Mouse (Mus musculus): Measurements from ENCODE around the gene Mical3. TPM values are rescaled to one million over a fixed set of nuclear protein-coding genes. Genes with fewer than 3 reads are reported as not detected.

Mical3 gene
- polyA plus RNA-seq, 1 experiment = 10.3 TPM

DNA sequence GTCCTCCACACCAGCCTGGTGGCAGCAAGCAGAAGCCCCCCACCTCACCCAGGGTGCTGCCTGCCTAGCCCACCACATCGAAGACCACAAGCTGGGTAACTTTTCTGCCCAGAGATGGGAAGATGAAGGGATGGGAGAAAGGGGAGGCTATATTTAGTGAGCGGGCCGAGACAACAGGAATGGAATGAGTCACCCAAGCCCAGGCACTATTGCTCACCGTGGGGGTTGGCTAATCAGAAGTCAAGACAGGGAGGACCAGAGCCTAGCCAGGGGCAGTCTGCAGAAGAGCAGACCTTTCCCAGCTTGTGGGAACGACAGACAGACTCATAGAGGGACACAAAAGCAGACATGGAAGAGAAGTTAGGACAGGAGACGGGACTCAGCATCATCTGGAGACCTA lies 64.0 kb downstream of the Mical3 start:
- Histone ChIP-seq H3K36me3 (ENCODE audit: control insufficient read depth, insufficient read depth) (no peaks in the 10 kb centered on the region), H3K4me3 (ENCODE audit: insufficient read depth, poor library complexity, severe bottlenecking) (no peak overlapping the region), H3K79me2 (ENCODE audit: control insufficient read depth, insufficient read depth) (peaks cover 26% of the 10 kb centered on the region), H3ac (ENCODE audit: control insufficient read depth, insufficient read length, low read depth) (no peak overlapping the region), H3K27me3 (ENCODE audit: control insufficient read depth, insufficient read depth, insufficient read length) (no peaks in the 10 kb centered on the region), H3K79me3 (ENCODE audit: low read depth) (peaks cover 1% of the 10 kb centered on the region)
- TF ChIP-seq CEBPB (IDR thresholded peaks at IDR 0.05; ENCODE audit: low read depth) = peak; percentile 31
- TF ChIP-seq CTCF (IDR thresholded peaks at IDR 0.05; ENCODE audit: control insufficient read depth, insufficient read depth, insufficient read length) = no peak
- no peak for TF ChIP-seq MAX (IDR thresholded peaks at IDR 0.05)
- no peak for TF ChIP-seq MYOG (IDR thresholded peaks at IDR 0.05; ENCODE audit: control insufficient read depth, extremely low read depth, insufficient read length)

DNA sequence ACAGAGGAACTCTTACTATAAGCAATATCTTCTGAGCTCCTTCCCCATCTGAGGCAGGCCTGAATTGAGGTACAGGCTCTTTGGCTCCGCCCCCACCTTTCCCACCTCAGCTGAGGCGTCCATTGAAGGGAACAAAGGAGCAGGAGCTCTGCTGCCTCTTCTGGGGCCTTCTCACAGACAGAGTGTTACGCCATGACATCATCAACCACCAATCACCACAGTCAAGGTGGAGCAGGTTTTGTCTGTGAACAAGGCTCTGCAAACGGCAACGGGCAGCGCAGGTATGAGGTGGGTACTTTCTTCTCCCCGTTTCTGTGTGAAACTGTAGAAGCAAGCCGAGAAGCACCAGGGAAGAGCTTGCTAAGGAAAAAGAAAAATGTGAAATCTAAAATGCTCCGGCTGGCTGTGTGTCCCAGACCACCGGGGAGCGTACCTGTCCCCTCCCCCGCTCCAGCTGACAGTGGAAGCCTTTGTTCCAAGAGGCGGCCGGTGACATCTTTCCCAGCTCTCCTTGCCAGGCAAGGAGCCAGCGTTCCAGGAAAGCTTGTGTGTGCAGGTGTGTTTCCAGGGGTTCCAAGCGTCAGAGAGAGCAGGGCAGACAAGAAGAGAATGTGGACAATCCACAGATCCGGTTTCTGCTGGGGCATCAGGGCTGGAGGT lies 66.3 kb downstream of the Mical3 start:
- Histone ChIP-seq H3K79me2 (ENCODE audit: control insufficient read depth, insufficient read depth) (peaks cover 26% of the 10 kb centered on the region), H3K4me3 (ENCODE audit: insufficient read depth, poor library complexity, severe bottlenecking) (no peak overlapping the region), H3ac (ENCODE audit: control insufficient read depth, insufficient read length, low read depth) (no peak overlapping the region), H3K79me3 (ENCODE audit: low read depth) (no peaks in the 10 kb centered on the region), H3K36me3 (ENCODE audit: control insufficient read depth, insufficient read depth) (no peaks in the 10 kb centered on the region), H3K27me3 (ENCODE audit: control insufficient read depth, insufficient read depth, insufficient read length) (no peaks in the 10 kb centered on the region)
- TF ChIP-seq CEBPB (IDR thresholded peaks at IDR 0.05; ENCODE audit: low read depth) = no peak
- TF ChIP-seq FOSL1 (IDR thresholded peaks at IDR 0.05; ENCODE audit: insufficient read depth, low read length, poor library complexity, severe bottlenecking) = no peak
- TF ChIP-seq MYOD1 (IDR thresholded peaks at IDR 0.05; ENCODE audit: control insufficient read depth, insufficient read length, low read depth) = no peak
- TF ChIP-seq USF1 (IDR thresholded peaks at IDR 0.05; ENCODE audit: low read depth) = no peak
- no peak for TF ChIP-seq CTCF (IDR thresholded peaks at IDR 0.05; ENCODE audit: control insufficient read depth, insufficient read depth, insufficient read length)
- TF ChIP-seq MYOG (IDR thresholded peaks at IDR 0.05; ENCODE audit: control insufficient read depth, extremely low read depth, insufficient read length) = no peak
- no peak for TF ChIP-seq MAX (IDR thresholded peaks at IDR 0.05)

DNA sequence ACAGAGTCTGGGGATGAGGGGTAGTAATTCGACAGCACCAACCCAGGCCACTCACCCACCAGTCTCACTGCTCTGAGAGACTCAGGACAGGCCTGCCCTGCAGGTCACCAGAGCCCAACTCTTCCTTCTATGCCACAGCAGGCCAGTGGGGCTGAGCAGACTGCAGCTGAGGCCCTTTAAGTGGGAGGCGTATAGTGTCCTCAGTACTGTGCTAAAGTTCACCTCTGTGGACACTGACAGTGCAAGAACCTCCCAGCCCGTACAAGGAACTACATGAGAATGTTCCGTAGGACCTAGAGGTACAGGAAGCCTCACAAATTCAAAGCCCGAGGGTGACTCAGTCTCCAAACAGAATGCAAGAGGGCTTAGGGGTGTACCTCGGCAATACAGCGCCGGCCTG lies 67.0 kb downstream of the Mical3 start:
- H3K79me3 ChIP-seq (ENCODE audit: low read depth) = no peaks in the 10 kb centered on the region
- H3K27me3 ChIP-seq (ENCODE audit: control insufficient read depth, insufficient read depth, insufficient read length) = no peaks in the 10 kb centered on the region
- peaks cover 26% of the 10 kb centered on the region for H3K79me2 ChIP-seq (ENCODE audit: control insufficient read depth, insufficient read depth)
- no peaks in the 10 kb centered on the region for H3K36me3 ChIP-seq (ENCODE audit: control insufficient read depth, insufficient read depth)
- no peak overlapping the region for H3K4me3 ChIP-seq (ENCODE audit: insufficient read depth, poor library complexity, severe bottlenecking)
- TF ChIP-seq USF1 (IDR thresholded peaks at IDR 0.05; ENCODE audit: low read depth) (no peak), CEBPB (IDR thresholded peaks at IDR 0.05; ENCODE audit: low read depth) (no peak), MYOD1 (IDR thresholded peaks at IDR 0.05; ENCODE audit: control insufficient read depth, insufficient read length, low read depth) (no peak), MYOG (IDR thresholded peaks at IDR 0.05; ENCODE audit: control insufficient read depth, extremely low read depth, insufficient read length) (no peak), MAX (IDR thresholded peaks at IDR 0.05) (no peak), CTCF (IDR thresholded peaks at IDR 0.05; ENCODE audit: control insufficient read depth, insufficient read depth, insufficient read length) (no peak), FOSL1 (IDR thresholded peaks at IDR 0.05; ENCODE audit: insufficient read depth, low read length, poor library complexity, severe bottlenecking) (no peak)
- H3ac ChIP-seq (ENCODE audit: control insufficient read depth, insufficient read length, low read depth) = no peak overlapping the region

DNA sequence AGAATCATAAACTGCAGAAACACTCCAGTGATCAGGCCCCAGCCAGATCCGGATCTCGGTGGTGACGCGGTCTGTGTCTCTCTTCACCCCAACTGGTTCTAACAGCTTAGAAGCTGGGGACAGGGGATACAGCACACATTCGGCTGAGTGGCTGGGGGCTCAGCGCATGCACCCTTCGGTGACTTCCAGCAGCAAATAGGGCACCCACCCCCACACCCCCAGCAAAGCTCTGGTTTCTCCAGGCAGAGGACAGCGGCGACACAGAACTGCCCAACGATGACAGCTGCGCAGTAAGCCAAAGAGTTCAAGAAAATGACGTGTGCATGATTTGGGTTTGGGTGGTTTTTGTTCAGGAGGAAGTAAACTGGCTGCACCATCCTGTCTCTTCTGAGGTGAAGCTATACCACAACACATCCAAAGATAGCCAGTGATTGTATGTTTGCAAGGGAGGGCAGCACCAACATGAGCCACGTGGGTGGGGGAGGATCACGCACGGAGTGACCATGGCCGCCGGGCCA lies 67.8 kb downstream of the Mical3 start:
- TF ChIP-seq MYOD1 (IDR thresholded peaks at IDR 0.05; ENCODE audit: control insufficient read depth, insufficient read length, low read depth) (no peak), MAX (IDR thresholded peaks at IDR 0.05) (no peak)
- H3ac ChIP-seq (ENCODE audit: control insufficient read depth, insufficient read length, low read depth) = no peak overlapping the region
- no peaks in the 10 kb centered on the region for H3K79me3 ChIP-seq (ENCODE audit: low read depth)
- no peaks in the 10 kb centered on the region for H3K36me3 ChIP-seq (ENCODE audit: control insufficient read depth, insufficient read depth)
- no peaks in the 10 kb centered on the region for H3K27me3 ChIP-seq (ENCODE audit: control insufficient read depth, insufficient read depth, insufficient read length)
- H3K79me2 ChIP-seq (ENCODE audit: control insufficient read depth, insufficient read depth) = peaks cover 20% of the 10 kb centered on the region
- no peak overlapping the region for H3K4me3 ChIP-seq (ENCODE audit: insufficient read depth, poor library complexity, severe bottlenecking)

DNA sequence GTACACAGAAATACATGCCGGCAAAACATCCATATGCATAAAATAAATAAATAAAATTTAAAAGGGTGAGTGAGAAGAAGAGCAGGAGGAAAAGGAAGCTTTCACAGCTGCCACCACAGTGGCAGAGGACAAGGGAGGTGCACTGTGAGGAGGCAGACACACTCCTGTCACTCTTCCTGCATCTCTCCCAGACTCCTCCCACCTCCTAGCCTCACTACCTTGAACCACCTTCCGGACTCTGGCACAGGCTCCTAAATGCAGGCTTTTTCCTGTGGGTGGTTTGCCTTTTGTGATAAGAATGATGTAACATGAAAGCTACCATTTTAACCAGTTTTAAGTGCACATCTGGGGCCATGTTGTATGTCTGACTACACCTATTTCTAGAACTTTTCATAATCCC lies 72.8 kb downstream of the Mical3 start:
- no peak overlapping the region for H3ac ChIP-seq (ENCODE audit: control insufficient read depth, insufficient read length, low read depth)
- TF ChIP-seq CTCF (IDR thresholded peaks at IDR 0.05; ENCODE audit: control insufficient read depth, insufficient read depth, insufficient read length) (no peak), MYOG (IDR thresholded peaks at IDR 0.05; ENCODE audit: control insufficient read depth, extremely low read depth, insufficient read length) (no peak), CEBPB (IDR thresholded peaks at IDR 0.05; ENCODE audit: low read depth) (no peak), FOSL1 (IDR thresholded peaks at IDR 0.05; ENCODE audit: insufficient read depth, low read length, poor library complexity, severe bottlenecking) (no peak), USF1 (IDR thresholded peaks at IDR 0.05; ENCODE audit: low read depth) (no peak), MYOD1 (IDR thresholded peaks at IDR 0.05; ENCODE audit: control insufficient read depth, insufficient read length, low read depth) (no peak), MAX (IDR thresholded peaks at IDR 0.05) (no peak)
- peaks cover 1% of the 10 kb centered on the region for H3K79me3 ChIP-seq (ENCODE audit: low read depth)
- H3K27me3 ChIP-seq (ENCODE audit: control insufficient read depth, insufficient read depth, insufficient read length) = no peaks in the 10 kb centered on the region
- H3K79me2 ChIP-seq (ENCODE audit: control insufficient read depth, insufficient read depth) = peaks cover 9% of the 10 kb centered on the region
- no peaks in the 10 kb centered on the region for H3K36me3 ChIP-seq (ENCODE audit: control insufficient read depth, insufficient read depth)
- H3K4me3 ChIP-seq (ENCODE audit: insufficient read depth, poor library complexity, severe bottlenecking) = no peak overlapping the region

All from C2C12 (cell line).